Mouse (Mus musculus): ENCODE results near the gene Ocel1. TPM values are rescaled to one million over a fixed set of nuclear protein-coding genes. Genes with fewer than 3 reads are reported as not detected.

The Ocel1 gene
- total and polyA plus RNA-seq, 2 experiments from 2014 or later: 5.4 to 10.5 TPM

GRCm38 (mm10) chr8:71351117-71351516, 20.0 kb upstream of the Ocel1 start:
- H3K4me1 ChIP-seq (ENCODE audit: insufficient read depth, low read length): no peaks in the 10 kb centered on the region
- 77% methylated on average over 3 of the region's 3 CpGs for WGBS
- H3K4me2 ChIP-seq (ENCODE audit: low read depth, low read length, poor library complexity, severe bottlenecking): no peak overlapping the region
- DNase-seq (ENCODE audit: low spot score) (no peak), ATAC-seq (ENCODE audit: low FRiP score) (no peak)
- H3K9me3 ChIP-seq (ENCODE audit: low read length): no peaks in the 10 kb centered on the region
- TF ChIP-seq CTCF (IDR thresholded peaks at IDR 0.05): no peak
- no peak overlapping the region for H3K9ac ChIP-seq (replicated peaks; ENCODE audit: low read length, poor library complexity, severe bottlenecking)
- no peaks in the 10 kb centered on the region for H3K27me3 ChIP-seq (ENCODE audit: insufficient read depth, low read length)
- H3K4me3 ChIP-seq (ENCODE audit: low read depth, low read length): no peak overlapping the region
- peaks cover 94% of the 10 kb centered on the region for H3K36me3 ChIP-seq (ENCODE audit: insufficient read depth, low read length)
- no peak overlapping the region for H3K27ac ChIP-seq (ENCODE audit: low read depth, low read length)

DNA sequence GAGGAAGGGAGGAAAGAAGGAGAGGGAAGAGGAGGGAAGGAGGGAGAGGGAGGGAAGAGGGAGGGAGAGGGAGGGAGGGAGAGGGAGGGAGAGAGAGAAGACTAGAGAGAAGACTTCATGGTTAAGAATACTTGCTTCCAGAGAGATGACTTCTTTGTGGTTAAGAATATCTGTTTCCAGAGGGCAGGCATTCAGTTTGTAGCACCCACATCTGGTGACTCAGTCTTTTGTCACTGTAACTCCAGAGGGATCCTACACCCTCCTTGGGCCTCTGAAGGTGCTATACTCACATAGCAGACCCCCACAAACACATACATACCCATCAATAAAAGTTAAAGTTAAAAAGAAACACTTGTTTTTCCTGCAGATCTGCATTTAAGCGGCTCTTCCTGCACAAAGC, 19.6 kb upstream of the Ocel1 start:
- no peak for TF ChIP-seq CTCF (IDR thresholded peaks at IDR 0.05)
- Histone ChIP-seq H3K27ac (ENCODE audit: low read depth, low read length) (no peak overlapping the region), H3K4me2 (ENCODE audit: low read depth, low read length, poor library complexity, severe bottlenecking) (no peak overlapping the region), H3K27me3 (ENCODE audit: insufficient read depth, low read length) (no peaks in the 10 kb centered on the region), H3K9me3 (ENCODE audit: low read length) (no peaks in the 10 kb centered on the region), H3K4me3 (ENCODE audit: low read depth, low read length) (no peak overlapping the region), H3K4me1 (ENCODE audit: insufficient read depth, low read length) (no peaks in the 10 kb centered on the region), H3K36me3 (ENCODE audit: insufficient read depth, low read length) (peaks cover 94% of the 10 kb centered on the region), H3K9ac (replicated peaks; ENCODE audit: low read length, poor library complexity, severe bottlenecking) (no peak overlapping the region)
- WGBS: 97% methylated on average over 1 of the region's 1 CpGs
- ATAC-seq (ENCODE audit: low FRiP score): no peak
- no peak for DNase-seq (ENCODE audit: low spot score)

GRCm38 (mm10) chr8:71358026-71358425, 13.1 kb upstream of the Ocel1 start:
- WGBS: 94% methylated on average over 3 of the region's 3 CpGs
- H3K36me3 ChIP-seq (ENCODE audit: insufficient read depth, low read length): peaks cover 78% of the 10 kb centered on the region
- TF ChIP-seq CTCF (IDR thresholded peaks at IDR 0.05): no peak
- ATAC-seq (ENCODE audit: low FRiP score): no peak
- H3K4me1 ChIP-seq (ENCODE audit: insufficient read depth, low read length): no peaks in the 10 kb centered on the region
- H3K4me3 ChIP-seq (ENCODE audit: low read depth, low read length): no peak overlapping the region
- H3K9me3 ChIP-seq (ENCODE audit: low read length): no peaks in the 10 kb centered on the region
- H3K4me2 ChIP-seq (ENCODE audit: low read depth, low read length, poor library complexity, severe bottlenecking): no peak overlapping the region
- H3K27ac ChIP-seq (ENCODE audit: low read depth, low read length): no peak overlapping the region
- H3K9ac ChIP-seq (replicated peaks; ENCODE audit: low read length, poor library complexity, severe bottlenecking): no peak overlapping the region
- H3K27me3 ChIP-seq (ENCODE audit: insufficient read depth, low read length): no peaks in the 10 kb centered on the region
- no peak for DNase-seq (ENCODE audit: low spot score)

DNA sequence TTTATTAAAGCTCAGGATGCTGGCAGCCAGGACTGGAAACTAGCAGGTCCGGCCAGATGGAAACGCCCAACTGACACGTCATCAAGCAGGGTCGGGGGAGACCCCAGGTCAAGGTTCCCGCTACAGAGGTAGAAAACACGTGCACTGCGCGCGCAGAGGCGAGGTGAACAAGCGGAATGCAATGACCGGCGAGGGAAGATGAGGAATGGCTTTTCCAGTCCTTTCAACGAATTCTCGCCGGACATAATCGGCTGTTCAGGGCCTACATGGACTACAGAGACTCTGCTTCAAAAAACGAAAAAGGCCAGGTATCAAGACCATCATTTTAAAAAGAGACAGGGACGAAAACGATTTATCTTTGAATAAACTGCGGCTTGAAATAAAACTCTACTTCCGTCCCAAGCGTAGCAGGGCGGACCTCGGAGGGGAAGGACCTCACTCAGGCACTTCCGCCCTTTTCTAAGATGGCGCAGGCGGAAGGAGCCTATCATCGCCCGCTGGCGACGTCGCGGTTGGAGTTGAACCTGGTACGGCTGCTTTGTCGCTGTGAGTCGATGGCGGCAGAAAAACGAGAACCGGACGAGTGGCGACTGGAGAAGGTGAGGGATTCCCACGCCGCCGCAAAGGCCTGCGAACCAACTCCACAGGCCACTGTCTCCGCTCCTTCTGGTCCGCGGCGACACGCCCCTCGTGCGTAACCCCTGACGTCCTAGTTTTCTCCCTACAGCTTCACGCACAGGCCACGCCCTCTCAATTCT, 4.1 kb upstream of the Ocel1 start, which contains the start of gene Use1:
Use1 (plus strand) TSS at position 78 of the 758 bp plus-strand sequence.
- Histone ChIP-seq H3K9ac (replicated peaks; ENCODE audit: low read length, poor library complexity, severe bottlenecking) (peak within 1 kb of the TSS; percentile 69), H3K9me3 (ENCODE audit: low read length) (no peaks in the 10 kb centered on the region), H3K4me1 (ENCODE audit: insufficient read depth, low read length) (peaks cover 8% of the 10 kb centered on the region; the same call in 1 of the 2 replicates), H3K4me3 (ENCODE audit: low read depth, low read length) (peak within 1 kb of the TSS; percentile 62), H3K27ac (ENCODE audit: low read depth, low read length) (peak within 1 kb of the TSS; percentile 91), H3K36me3 (ENCODE audit: insufficient read depth, low read length) (peaks cover 6% of the 10 kb centered on the region; the same call in 1 of the 2 replicates), H3K27me3 (ENCODE audit: insufficient read depth, low read length) (no peaks in the 10 kb centered on the region), H3K4me2 (ENCODE audit: low read depth, low read length, poor library complexity, severe bottlenecking) (peak within 1 kb of the TSS; percentile 91)
- no peak for TF ChIP-seq CTCF (IDR thresholded peaks at IDR 0.05)
- ATAC-seq (ENCODE audit: low FRiP score) (peak; percentile 82), DNase-seq (ENCODE audit: low spot score) (peak; percentile 94)
- under 1% methylated on average over 56 of the region's 56 CpGs for WGBS

DNA sequence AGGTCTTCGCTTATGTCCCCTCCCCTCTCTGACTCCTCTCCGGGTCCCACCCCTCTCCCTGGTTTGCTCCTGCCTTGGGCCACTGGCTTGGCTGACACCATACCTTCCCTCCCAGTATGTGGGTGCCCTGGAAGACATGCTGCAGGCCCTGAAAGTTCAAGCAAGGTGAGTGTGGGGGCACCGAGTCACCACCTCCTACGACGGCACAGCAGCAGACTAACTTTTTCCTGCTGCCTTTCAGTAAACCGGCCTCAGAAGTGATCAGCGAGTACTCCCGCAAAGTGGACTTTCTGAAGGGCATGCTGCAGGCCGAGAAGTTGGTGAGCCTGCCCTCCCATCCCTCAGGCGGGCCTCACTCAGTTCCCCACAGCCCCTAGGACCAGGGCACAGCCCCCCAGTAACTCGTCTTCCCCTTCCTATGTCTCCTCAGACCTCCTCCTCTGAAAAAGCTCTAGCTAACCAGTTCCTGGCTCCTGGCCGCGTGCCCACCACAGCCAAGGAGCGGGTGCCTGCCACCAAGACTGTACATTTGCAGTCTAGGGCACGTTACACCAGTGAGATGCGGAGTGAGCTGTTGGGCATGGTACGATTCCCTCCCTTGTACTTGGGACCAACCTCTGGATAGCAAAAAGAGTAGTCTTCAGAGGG, 3.4 kb upstream of the Ocel1 start:
- Histone ChIP-seq H3K36me3 (ENCODE audit: insufficient read depth, low read length) (peaks cover 6% of the 10 kb centered on the region; the same call in 1 of the 2 replicates), H3K4me2 (ENCODE audit: low read depth, low read length, poor library complexity, severe bottlenecking) (peak overlapping the region; percentile 91), H3K9ac (replicated peaks; ENCODE audit: low read length, poor library complexity, severe bottlenecking) (peak overlapping the region; percentile 69), H3K27ac (ENCODE audit: low read depth, low read length) (peak overlapping the region; percentile 91), H3K27me3 (ENCODE audit: insufficient read depth, low read length) (no peaks in the 10 kb centered on the region), H3K4me1 (ENCODE audit: insufficient read depth, low read length) (peaks cover 8% of the 10 kb centered on the region; the same call in 1 of the 2 replicates), H3K4me3 (ENCODE audit: low read depth, low read length) (peak overlapping the region; percentile 62), H3K9me3 (ENCODE audit: low read length) (no peaks in the 10 kb centered on the region)
- 50% methylated on average over 17 of the region's 17 CpGs for WGBS
- no peak for DNase-seq (ENCODE audit: low spot score)
- no peak for TF ChIP-seq CTCF (IDR thresholded peaks at IDR 0.05)
- ATAC-seq (ENCODE audit: low FRiP score): no peak

DNA sequence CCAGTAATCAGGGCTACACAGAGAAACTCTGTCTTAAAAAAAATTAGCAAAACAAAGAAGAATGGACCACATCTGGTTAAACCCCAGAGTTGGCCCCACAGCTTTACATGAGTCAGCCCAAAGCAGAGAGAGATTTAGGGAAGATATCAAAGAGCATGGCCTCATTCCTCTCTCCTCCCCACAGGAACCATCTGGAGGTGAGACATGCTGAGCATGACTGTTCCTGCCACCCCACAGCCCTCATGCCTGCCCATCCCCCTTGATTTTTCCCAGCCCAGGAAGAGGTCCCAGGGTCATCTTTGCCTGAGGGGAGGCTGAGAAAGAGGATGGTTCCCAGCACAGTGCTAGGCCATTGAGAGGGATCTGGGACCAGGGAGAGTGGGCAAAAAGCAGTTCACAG, 2.7 kb upstream of the Ocel1 start:
- Histone ChIP-seq H3K9me3 (ENCODE audit: low read length) (no peaks in the 10 kb centered on the region), H3K4me3 (ENCODE audit: low read depth, low read length) (no peak overlapping the region), H3K4me2 (ENCODE audit: low read depth, low read length, poor library complexity, severe bottlenecking) (no peak overlapping the region; the same call in 1 of the 2 replicates), H3K36me3 (ENCODE audit: insufficient read depth, low read length) (peaks cover 9% of the 10 kb centered on the region; the same call in 1 of the 2 replicates), H3K4me1 (ENCODE audit: insufficient read depth, low read length) (peaks cover 8% of the 10 kb centered on the region; the same call in 1 of the 2 replicates), H3K9ac (replicated peaks; ENCODE audit: low read length, poor library complexity, severe bottlenecking) (no peak overlapping the region), H3K27me3 (ENCODE audit: insufficient read depth, low read length) (no peaks in the 10 kb centered on the region), H3K27ac (ENCODE audit: low read depth, low read length) (no peak overlapping the region)
- DNase-seq (ENCODE audit: low spot score): no peak
- no peak for TF ChIP-seq CTCF (IDR thresholded peaks at IDR 0.05)
- no peak for ATAC-seq (ENCODE audit: low FRiP score)

Measured in midbrain, postnatal 0 days (tissue).